Mouse (Mus musculus): ENCODE data around the gene Igf1r.

Gene Igf1r

DNA sequence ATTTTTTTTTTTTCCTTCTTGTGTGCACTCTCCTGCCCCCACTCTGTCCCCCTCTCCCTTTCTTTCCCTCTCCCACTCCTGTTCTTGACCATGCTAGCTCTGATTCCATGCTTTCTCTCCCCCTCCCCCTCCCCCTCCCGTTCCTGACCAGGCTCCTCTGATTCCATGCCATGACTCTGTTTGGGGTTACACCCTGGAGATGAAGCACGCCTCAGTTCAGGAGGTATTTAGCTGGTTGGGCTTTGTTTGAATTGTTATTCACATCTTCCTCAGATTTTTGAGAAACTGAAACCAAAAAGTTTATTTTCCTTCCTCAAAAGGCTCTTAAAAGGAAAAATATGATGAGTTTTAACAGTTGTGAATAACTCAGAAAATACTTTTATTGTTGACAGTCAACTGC, 101.9 kb downstream of the Igf1r start:
- DNase-seq (ENCODE audit: low read depth), result no peak

DNA sequence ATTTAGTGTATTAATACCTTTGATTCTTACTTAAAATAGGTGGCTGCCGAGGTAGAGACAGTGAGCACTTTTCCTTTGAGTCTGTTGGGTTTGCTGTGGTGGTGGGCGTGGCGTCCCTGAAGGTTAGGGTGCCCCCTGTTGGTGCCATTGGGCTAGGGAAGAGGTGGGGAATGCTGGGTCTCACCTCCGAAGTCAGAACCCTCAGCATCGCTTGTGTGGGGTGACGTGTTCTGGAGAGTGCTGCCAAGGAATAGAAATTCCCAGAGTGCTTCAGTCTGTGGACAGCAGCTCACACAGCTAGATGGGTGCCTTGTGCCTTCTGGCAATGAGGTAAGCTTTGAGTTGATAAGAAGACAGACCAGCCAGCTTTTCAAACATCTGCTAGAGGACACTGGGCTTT, 102.3 kb downstream of the Igf1r start:
- peak; percentile 26 for DNase-seq (ENCODE audit: low read depth)

DNA sequence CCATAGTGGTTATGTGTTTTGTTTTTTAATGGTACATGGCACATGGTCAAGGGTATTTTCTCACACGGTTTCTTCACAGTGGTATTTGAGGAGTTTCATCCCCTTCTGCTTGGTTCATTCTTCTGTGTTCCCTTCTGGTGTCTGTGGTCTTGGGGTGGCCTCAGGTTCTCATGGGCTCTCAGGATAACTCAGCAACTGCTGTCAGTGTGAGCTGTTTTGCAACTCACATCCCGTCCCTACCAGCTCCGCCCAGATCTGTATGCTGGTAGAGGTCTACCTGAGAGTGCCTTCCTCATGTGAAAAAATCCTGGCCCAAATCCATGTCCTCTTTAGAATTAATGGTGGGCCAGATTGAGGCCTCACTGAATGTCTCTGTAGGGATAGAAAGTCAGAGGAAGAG, 104.4 kb downstream of the Igf1r start:
- DNase-seq (ENCODE audit: low read depth), result no peak

DNA sequence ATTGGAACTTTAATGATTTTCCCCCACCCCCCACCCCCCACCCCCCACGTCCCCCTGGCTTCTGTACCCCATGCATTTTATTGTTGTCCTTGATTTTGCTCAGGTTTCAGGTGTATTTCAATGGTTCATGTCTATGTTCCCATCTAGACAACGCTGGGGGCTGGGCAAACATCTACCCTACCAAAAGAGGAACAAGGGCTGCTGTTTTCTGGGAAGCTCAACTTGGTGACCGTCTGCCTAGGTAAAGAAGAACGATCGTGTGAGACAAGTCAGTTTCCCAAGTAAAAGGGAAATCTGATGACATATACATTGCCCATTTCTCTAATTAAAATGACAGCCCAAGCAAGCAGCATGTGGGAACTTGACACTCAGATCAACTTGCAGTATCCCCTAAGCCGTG, 107.1 kb downstream of the Igf1r start:
- no peak for DNase-seq (ENCODE audit: low read depth)

DNA sequence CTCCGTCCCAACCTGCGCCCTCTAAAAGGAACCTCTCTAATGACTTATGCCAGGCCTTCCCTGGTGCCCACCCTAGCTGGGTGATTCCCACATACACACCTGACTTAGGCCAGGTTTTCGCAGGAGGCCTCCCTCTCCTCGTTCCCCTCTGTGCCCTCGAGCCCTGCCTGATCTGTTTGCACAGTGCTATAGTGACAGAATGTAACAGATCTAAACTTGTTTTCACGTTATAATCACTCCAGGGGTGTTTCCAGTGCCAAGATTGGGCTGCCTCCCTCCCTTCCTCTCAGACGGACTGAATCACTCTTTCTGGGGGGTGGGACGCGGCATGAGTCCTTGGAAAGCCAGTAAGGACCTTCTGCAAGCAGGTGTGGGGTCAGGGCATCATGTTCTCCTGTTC, 108.8 kb downstream of the Igf1r start:
- DNase-seq (ENCODE audit: low read depth), result no peak

DNA sequence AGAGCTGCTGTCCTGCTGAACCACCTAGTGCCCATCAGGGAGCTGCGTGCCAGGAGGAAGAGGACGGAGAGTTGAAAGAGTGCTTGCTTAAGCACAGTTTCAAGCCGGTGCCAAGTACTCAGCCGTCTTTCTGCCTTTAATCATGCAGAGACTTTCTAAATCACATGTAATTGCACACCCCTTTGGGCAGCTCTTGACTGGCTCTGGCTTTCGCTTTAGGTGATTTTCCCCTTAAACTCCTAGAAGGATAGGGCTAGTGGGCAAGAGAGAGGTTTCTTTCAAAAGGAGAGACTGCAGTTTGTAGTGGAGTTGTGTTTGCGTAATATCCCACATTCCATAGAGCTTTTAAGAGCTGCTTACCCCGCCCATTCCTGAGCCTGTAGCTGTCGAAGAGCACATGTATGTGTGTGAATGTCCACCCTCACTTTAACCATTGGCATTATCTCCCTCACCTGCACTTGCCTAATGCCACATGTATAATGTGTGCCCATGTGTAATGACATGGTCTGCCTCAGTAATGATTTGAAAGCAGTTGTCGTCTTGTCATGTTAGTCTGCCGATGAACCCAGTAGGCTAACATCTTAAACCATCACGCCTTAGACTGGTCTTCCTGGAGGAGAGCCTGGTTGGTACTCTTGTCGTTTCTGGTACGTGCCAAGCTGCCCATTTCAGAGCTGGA, 109.7 kb downstream of the Igf1r start:
- peak; percentile 27 for DNase-seq (ENCODE audit: low read depth)

DNA sequence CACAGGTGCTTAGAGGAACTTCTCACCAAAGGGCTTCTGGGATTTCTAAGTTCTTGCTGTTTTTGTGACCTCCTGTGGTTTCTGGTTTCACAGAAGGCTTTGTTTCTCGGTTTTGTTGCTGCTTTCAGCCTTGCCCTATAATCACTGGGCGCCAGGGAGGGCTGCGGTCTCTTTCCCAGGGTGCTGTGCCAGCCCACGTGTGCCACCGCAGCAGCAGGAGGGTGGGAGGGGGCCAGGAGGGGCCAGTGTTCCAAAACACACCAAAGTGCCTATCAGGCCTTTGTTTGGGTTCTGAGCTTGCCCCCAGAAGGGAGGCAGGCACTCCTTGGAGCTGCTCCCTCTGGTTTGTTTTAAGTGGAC, 110.2 kb downstream of the Igf1r start:
- DNase-seq (ENCODE audit: low read depth), result peak; percentile 30

DNA sequence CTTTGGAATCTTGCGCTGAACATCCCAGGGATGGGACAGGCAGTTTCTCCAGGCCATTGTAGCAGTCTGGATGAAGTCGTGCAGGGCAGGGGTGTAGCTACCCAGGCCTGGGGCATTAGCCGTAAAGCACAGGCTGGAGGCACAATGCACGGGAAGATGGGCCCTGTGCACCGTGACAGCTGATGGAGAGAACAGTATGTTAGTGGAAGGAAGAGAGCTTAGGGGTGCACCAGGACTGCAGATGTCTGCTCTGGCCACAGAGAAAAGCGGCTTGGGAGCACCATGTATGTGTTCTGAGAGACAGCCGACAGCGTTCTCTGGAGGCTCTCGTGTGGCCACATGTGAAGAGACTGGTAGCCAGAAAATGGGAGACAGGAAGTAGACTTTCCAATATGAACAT, 111.1 kb downstream of the Igf1r start:
- DNase-seq (ENCODE audit: low read depth), result no peak

DNA sequence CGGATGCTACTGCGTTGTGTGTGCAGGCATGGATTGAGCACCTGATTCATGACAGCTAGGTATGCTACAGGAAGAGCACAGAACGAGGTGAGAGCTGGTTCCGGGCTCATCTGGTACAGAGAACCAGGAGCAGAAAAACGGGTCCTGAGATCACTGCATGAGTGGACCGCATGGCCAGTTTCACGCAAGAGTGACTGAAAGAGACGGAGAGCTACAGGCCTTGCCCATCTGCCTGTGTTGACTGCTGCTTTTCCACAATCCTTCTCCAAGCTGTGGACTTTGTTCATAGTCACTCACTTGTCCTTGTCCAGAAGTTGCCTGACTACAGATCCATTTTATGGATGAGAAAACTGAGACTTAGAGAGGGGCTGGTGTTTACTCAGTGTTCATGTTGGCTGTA, 111.5 kb downstream of the Igf1r start:
- DNase-seq (ENCODE audit: low read depth), result no peak

DNA sequence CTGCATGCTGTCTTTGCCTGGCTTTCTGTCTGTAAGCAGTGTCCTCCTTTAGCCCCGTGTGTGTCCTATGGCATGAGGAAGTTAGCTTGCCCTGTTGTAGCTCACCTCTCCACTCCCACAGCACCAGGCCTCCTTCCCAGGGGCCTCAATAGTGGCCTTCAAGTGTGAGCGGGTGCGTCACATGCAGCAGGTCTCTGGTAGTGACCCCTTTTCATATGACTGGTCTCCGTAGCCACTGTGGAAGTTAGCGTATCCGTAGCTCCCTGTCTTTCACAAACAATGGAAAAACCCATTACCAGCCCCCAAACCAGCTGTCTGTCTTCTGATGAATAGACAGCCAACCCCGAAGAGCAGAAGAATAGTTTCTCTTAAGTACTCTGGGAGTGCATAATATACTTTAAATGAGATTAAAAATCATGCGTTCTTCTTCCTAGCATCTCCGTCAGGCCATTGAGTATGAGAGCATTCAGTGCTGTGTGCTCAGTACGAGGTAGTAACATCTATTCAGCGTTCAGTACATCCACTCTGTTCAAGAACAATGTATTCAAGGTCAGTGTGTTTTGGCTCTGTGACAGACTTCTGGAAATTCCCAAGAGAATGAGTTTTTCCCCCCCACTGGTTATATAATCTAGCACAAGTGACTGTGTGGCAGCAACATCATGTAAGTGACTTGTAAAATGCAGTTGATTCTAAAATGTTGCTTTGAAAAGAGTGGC, 112.2 kb downstream of the Igf1r start:
- no peak for DNase-seq (ENCODE audit: low read depth)

DNA sequence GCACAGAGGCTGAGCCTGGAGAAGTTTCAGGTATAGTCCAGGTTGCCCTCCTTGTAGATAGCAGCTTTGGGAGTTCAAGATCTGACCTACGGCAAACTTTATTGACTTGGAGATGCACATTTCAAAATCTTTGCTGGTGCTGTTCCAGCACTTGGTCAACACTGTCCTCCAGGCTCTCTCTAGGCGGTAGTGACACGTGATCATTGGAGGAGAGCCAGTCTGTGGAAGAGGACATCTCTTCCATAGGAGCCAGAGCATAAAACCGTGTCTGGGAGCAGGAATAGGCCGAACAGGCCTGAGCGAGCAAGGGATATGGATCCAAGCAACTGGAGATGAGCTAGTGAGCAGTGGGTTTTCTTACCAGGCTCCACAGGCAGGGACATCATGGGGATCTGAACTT, 113.3 kb downstream of the Igf1r start:
- DNase-seq (ENCODE audit: low read depth), result no peak

DNA sequence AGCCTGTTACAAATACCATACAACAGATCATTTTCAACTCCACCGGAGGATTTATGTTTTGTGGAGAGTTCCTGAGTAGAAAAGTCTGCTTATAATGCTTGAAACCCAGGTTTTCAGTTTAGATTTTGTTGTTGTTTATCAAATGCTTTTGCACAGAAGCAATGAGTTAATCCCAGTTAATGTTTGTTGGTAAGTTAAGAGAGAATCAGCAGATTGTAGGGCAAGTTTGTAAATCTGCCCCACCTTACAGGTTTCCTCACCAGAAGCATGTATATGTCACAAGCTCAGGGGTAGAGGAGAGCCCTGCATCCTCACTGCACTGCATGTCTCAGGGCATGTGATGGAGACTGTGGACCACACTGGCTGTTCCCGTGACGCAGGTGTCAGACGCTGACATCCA, 114.7 kb downstream of the Igf1r start:
- DNase-seq (ENCODE audit: low read depth), result no peak

DNA sequence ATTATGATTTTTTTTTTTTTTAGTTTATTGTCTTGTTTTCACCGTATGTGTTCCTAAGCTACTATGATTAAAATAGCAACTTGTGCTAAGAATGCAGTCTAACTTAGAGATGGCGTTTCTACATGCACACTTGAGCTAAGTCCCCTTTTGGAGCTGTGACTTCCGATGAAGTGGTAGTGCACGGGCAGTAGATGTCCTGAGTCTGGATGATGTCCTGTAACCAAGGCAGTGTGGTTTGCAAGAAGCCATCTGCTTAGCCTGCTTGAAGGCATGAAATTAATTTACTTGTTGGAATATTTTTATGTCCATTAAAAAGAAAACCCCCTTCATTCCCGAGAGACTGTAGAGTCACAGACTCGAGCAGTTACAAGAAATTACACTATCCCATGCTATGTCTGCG, 116.7 kb downstream of the Igf1r start:
- no peak for DNase-seq (ENCODE audit: low read depth)

DNA sequence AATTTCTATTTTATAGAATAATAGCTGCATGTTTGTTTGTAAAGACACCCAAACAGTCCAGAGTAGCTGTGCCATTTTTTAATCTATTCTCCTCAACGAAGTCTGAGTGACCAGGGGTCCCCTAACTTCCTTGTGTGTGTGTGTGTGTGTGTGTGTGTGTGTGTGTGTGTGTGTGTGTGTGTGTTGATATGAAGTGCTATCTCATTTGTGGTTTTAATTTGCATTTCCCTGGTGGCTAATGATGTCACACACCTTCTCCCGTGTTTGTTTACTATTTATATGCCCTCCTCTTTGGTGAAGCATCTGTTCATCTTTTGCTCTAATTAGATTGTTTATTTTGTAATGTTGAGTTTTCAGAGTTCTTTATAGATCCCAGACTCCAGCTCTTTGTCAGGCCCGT, 117.4 kb downstream of the Igf1r start:
- DNase-seq (ENCODE audit: low read depth), result peak; percentile 15

DNA sequence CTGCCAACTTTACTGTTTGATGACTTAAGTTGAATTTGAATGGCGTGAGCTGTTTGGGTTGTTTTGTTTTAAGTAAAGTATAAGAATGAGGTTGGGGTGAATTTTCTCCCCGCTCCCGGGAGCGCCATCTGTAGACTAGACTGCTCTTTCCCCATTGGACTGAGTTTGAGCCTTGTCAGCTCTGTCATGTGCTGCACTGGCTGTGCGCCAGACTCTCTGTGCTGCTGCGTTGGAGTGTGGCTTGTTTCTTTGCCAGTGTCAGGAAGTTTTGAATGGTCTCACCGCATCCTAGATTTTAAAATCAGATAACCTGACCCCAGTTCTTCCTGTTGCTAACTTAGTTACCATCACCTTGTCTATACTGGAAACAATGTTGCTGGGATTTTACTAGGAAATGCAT, 118.0 kb downstream of the Igf1r start:
- DNase-seq (ENCODE audit: low read depth), result peak; percentile 88

DNA sequence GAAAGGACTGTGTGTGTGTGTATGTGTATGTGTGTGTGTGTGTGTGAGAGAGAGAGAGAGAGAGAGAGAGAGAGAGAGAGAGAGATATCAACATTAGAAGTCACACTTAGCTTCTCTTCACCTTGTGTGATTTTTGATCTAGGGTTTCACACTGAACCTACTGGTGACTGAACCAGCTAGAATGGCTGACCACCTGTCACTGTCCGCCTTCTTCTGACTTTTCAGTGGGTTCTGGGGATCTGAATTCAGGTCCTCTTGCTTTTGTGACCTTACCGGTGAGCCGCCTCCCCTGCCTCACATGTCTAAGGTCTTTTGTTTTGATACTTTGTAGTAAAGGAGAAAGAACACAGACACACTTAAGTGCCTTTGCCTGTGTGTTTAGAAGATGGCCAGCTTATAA, 118.4 kb downstream of the Igf1r start:
- no peak for DNase-seq (ENCODE audit: low read depth)

DNA sequence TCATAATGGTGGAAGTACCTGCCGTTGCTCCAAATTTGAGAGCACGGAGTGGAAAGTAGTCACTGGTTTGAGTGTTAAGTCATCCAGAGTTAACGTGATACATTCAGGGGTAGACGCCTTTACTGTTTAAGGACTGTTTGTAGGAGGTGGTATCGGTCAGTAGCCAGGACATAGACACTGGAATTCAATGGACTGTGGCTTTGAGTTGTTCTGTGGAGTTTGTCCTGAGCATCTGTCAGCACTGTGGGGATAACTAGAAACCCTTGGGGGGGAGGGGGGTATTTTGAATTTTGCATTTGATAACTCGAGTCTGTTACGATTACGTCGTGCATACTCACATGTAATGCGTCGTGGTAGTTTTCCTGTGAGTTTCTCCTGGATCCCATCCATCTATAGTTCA, 119.1 kb downstream of the Igf1r start:
- DNase-seq (ENCODE audit: low read depth), result no peak

DNA sequence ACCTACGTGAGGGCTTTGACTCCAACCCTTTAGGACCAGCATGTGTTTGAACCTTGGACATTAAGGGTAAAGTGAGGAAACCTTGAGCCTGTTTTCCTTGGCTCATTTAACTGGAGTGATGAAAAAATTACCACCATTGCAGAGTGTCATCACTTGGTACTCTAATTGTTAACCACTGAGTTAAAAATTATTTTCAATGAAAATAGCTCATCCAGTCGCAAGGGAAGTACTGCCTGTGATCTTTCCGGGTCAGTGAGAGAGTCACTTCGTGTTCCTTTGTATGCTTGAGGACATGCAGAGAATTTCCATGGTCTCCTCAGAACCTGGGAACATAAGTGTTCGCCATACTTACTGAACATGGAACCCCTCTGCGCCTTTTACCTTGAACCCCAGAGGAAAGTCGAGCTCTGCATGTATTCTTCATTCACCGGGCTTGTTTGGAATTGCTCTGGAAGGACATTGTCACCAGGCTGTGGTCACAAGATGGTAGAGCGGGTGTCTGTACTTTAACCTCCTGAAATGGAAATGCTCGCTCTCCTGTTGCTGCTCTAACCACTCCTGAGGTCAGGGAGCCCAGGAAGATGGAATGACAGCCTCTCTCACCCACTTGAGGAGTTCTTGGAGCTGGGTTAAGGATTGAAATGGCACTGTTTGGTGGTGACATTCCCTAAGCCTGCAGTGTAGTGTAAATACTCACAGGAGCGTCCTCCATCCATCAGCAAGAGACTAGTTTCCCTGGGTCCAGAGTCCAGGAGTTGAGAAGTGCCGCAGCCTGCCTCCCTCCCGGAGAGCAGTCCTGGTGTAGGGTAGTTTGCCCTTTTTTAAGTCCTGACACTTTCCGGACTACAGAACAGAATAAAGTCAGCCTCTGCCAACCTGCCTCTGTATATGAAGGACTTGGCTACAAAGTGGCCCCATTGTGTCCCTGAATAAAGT, 120.2 kb downstream of the Igf1r start:
- no peak for DNase-seq (ENCODE audit: low read depth)

DNA sequence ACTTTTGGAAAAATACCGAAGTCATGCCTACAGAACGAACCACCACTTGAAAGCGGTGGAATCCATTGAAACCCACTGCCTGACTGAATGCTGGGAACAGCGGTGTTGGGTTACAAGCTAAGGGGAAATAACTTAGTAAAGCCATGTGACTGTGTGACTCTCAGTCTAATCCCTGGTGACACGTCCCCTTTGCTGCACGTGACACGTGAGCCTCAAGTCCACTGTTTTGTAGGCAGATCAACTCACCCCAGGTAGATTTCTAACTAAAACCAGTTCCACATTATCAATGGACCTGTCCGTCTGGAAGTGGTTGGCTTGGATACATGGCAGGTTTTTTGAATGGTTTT, 120.8 kb downstream of the Igf1r start:
- DNase-seq (ENCODE audit: low read depth), result no peak

DNA sequence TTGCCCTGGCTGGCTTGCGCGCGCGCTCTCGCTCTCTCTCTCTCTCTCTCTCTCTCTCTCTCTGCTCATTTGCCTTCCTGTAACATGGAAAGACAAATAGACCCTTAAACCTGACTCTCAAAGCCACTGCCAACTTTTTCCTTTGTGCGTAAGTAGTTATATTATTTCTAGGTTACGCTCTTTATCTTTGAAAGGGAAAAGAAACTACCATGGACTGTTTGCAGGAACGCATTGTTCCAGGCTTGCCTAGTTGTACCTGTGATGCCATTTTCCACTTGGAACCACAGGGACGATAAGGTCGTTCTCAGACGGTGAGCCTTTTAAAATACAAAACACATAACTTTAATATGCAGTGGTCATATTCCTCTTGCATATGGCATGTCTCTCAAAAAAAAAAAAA, 122.1 kb downstream of the Igf1r start:
- no peak for DNase-seq (ENCODE audit: low read depth)

DNA sequence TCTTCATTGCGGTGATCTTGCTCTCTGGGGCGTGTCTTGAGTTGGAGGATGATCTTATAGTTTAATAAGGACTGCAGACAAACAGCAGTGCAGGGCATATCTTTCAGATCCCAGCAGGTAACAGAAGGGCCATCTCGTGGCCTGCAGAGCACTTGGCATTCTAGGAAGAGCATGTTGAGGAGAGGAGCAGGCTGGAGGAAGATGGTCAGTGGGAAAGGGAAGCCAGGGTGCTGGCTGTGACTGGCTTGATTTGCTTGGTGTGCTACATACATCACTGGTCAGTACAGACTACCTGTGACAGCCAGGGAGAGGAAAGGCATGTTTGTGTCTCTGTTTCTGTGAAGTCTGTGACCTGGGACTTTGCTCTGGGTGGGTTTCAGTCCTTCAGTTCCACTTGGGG, 122.8 kb downstream of the Igf1r start:
- DNase-seq (ENCODE audit: low read depth), result no peak

DNA sequence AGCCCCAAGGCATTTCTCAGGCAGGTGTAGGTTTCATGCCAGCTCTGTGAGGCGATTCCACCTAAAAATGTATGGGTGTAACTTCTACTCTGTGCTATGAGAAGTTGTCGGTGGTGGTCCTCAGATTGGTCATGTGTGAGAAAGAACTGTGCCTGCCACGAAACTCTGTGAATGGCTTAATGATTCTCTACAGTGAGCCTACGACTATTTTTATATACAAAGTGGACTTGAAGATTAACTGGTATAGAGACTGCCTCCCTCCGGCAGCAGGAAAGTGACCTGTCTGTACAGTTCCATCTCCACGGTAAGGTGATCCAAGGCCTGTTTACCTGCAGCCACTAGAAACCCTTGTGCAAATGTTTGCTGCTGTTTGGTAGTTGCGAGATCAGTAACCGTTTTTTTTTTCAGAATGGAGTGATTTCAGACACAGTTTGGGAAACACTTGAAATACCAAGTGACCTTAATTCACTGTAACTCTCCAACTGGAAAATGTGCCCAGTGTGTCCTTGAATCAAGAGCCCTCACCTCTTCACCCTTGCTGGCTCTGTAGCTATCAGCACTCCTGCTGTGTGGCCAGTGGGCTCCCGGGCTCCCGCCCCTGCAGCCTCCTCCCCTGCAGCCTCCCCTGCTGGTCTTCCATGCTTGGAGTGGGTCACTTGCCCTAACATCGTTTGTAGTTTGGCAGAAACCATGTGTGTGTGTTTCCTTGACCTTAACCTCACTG, 127.7 kb downstream of the Igf1r start:
- no peak for DNase-seq (ENCODE audit: low read depth)

DNA sequence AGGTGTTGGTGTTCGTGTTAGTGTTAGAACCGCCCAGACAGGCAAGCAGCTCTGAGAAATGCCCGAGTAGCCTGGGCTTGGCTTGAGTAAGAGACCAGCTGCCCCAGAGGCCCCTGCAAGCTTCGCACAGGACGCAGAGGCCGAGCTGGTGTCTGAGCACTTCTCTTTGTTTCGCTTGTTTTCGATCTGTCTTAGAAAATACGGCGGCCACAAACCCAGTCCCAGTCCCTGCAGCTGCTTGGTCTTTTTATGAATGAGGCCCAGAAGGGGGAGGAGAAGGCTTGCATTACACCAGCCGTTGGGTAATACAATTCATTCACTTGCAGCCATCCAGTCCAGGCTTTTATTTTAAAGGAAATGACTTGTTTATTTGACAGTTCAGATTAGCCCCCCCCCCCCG, 132.7 kb downstream of the Igf1r start:
- peak; percentile 30 for DNase-seq (ENCODE audit: low read depth)

Data from naive thymus-derived CD4-positive, alpha-beta T cell, adult 2 months (primary cell).